ENCODE assay signal across 32 mouse cellular contexts in the genomic region with DNA sequence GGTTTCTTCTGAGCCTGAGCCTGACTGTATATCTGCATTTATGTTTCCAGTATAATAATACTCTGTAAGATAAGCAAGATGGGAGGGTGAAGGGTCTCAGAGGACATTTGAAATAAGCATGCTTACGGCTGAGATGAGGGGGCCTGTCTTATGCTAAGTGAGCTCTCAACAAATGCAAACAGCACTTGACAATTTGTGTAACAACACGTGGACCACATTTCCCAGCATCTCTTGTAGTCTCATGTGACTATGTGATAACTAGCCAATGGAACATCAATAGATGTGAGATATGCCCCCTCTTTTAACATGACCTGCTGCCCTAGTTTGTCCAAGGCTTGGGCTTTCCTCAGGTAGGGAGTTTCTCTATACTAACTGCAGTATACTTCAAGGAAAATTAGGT.
"Had no signal": no experiment of that assay in that cellular context is flagged by ENCODE, and none has a peak within 500 bp of the region (broad histone marks: within the 10 kb centered on the region; RNA-seq: fewer than 3 reads in every experiment).

No protein-coding gene starts in this region.

- H3K4me2 ChIP-seq: limb, embryonic 12.5 days; limb, embryonic 13.5 days; limb, embryonic 15.5 days; liver, embryonic 11.5 days; liver, embryonic 12.5 days; liver, embryonic 13.5 days; liver, embryonic 15.5 days; lung, embryonic 14.5 days; lung, embryonic 15.5 days; midbrain, embryonic 11.5 days; midbrain, embryonic 12.5 days; midbrain, embryonic 13.5 days; midbrain, embryonic 15.5 days; neural tube, embryonic 12.5 days had no signal

- H3K9ac ChIP-seq: limb, embryonic 12.5 days; limb, embryonic 13.5 days; limb, embryonic 15.5 days; liver, embryonic 12.5 days; liver, embryonic 13.5 days; liver, embryonic 14.5 days; liver, embryonic 15.5 days; liver, postnatal 0 days; lung, embryonic 14.5 days; lung, embryonic 15.5 days; midbrain, embryonic 12.5 days; midbrain, embryonic 13.5 days; midbrain, embryonic 15.5 days; neural tube, embryonic 12.5 days had no signal

- H3K27ac ChIP-seq: limb, embryonic 10.5 days; limb, embryonic 12.5 days; limb, embryonic 13.5 days; limb, embryonic 15.5 days; liver, embryonic 12.5 days; liver, embryonic 13.5 days; liver, embryonic 14.5 days; liver, embryonic 15.5 days; lung, embryonic 15.5 days; macrophage; midbrain, embryonic 10.5 days; midbrain, embryonic 12.5 days; midbrain, embryonic 13.5 days; midbrain, embryonic 15.5 days; neural tube, embryonic 12.5 days had no signal

- H3K27me3 ChIP-seq: limb, embryonic 12.5 days; limb, embryonic 13.5 days; limb, embryonic 15.5 days; liver, embryonic 12.5 days; liver, embryonic 13.5 days; liver, embryonic 15.5 days; lung, embryonic 15.5 days; megakaryocyte, embryonic 14.5 days; midbrain, embryonic 12.5 days; midbrain, embryonic 13.5 days; midbrain, embryonic 15.5 days; neural tube, embryonic 12.5 days had no signal

- H3K4me1 ChIP-seq: limb, embryonic 12.5 days; limb, embryonic 13.5 days; limb, embryonic 15.5 days; liver, embryonic 12.5 days; liver, embryonic 13.5 days; liver, embryonic 15.5 days; lung, embryonic 15.5 days; megakaryocyte, embryonic 14.5 days; midbrain, embryonic 10.5 days; midbrain, embryonic 12.5 days; midbrain, embryonic 13.5 days; midbrain, embryonic 15.5 days; neural tube, embryonic 12.5 days had no signal

- H3K36me3 ChIP-seq: limb, embryonic 10.5 days; limb, embryonic 12.5 days; limb, embryonic 13.5 days; limb, embryonic 15.5 days; liver, embryonic 12.5 days; liver, embryonic 13.5 days; liver, embryonic 15.5 days; lung, embryonic 15.5 days; midbrain, embryonic 10.5 days; midbrain, embryonic 12.5 days; midbrain, embryonic 13.5 days; midbrain, embryonic 15.5 days; neural tube, embryonic 12.5 days had no signal

- DNase-seq: left cerebral cortex, postnatal 4 days; liver; liver, embryonic 13.5 days; liver, postnatal 0 days; lung, adult 18-20 months; lung, adult 2 months; lung, embryonic 14.5 days; lung, postnatal 10 days; lung, postnatal 14 days; lung, postnatal 36 days; lung, postnatal 4 days; midbrain, embryonic 14.5 days had no signal

- ATAC-seq: liver, embryonic 12.5 days; liver, postnatal 0 days; lung, postnatal 0 days; midbrain, embryonic 13.5 days; midbrain, embryonic 15.5 days; midbrain, embryonic 16.5 days had no signal

- H3K4me3 ChIP-seq: limb, embryonic 10.5 days; limb, embryonic 12.5 days; limb, embryonic 13.5 days; limb, embryonic 15.5 days; liver, embryonic 12.5 days; liver, embryonic 13.5 days; liver, embryonic 15.5 days; lung, embryonic 15.5 days; megakaryocyte, embryonic 14.5 days; midbrain, embryonic 10.5 days; midbrain, embryonic 12.5 days; midbrain, embryonic 13.5 days; midbrain, embryonic 15.5 days; myocyte; neural tube, embryonic 12.5 days had no signal

- H3K9me3 ChIP-seq: limb, embryonic 10.5 days; limb, embryonic 12.5 days; limb, embryonic 13.5 days; limb, embryonic 15.5 days; liver, embryonic 12.5 days; liver, embryonic 13.5 days; liver, embryonic 15.5 days; lung, embryonic 15.5 days; midbrain, embryonic 10.5 days; midbrain, embryonic 12.5 days; midbrain, embryonic 13.5 days; midbrain, embryonic 15.5 days; neural tube, embryonic 12.5 days had no signal
